Mouse (Mus musculus) adrenal gland, adult 8-10 months (tissue): ENCODE results near the gene Atp6v1g1. TPM values are rescaled to one million over a fixed set of nuclear protein-coding genes. Genes with fewer than 3 reads are reported as not detected.
A peak's percentile ranks its signal among the peaks of the same experiment; 100 is the strongest.

ENCODE experiments used
- DNase-seq: peaks from one replicate; pipeline ENCODE4 v3.0.0; 2022
- total RNA-seq, 4 experiments: library from RNA; stranded (reverse); gene quantifications; 2 replicates each; pipeline ENCODE4 v1.2.4; 2022

Atp6v1g1 gene
- total RNA-seq, 4 experiments from 2014 or later = 191 to 202 (median 194) TPM

- DNase-seq = no peak
Measured at GRCm38 (mm10) chr4:63547799-63548198, 3.2 kb downstream of the Atp6v1g1 start.

GRCm38 (mm10) chr4:63548491-63548890 is 3.9 kb downstream of the Atp6v1g1 start:
- no peak for DNase-seq

- DNase-seq = peak; percentile 55
Measured at GRCm38 (mm10) chr4:63550908-63551307, 6.3 kb downstream of the Atp6v1g1 start.

GRCm38 (mm10) chr4:63552865-63553264 is 8.3 kb downstream of the Atp6v1g1 start:
- no peak for DNase-seq

GRCm38 (mm10) chr4:63553789-63554576 is 9.4 kb downstream of the Atp6v1g1 start:
- no peak for DNase-seq

- DNase-seq = no peak
Measured at GRCm38 (mm10) chr4:63554616-63555015, 10.0 kb downstream of the Atp6v1g1 start.

GRCm38 (mm10) chr4:63555111-63555510 is 10.5 kb downstream of the Atp6v1g1 start:
- DNase-seq = no peak

- DNase-seq = no peak
Measured at GRCm38 (mm10) chr4:63556665-63557064, 12.1 kb downstream of the Atp6v1g1 start.

- no peak for DNase-seq
Measured at GRCm38 (mm10) chr4:63557124-63558059, 12.8 kb downstream of the Atp6v1g1 start.

GRCm38 (mm10) chr4:63558407-63559081 is 14.0 kb downstream of the Atp6v1g1 start, which contains the start of gene Tmem268:
TSS of gene Tmem268 (plus strand) at chr4:63558781.
- DNase-seq = peak; percentile 68

- DNase-seq = no peak
Measured at GRCm38 (mm10) chr4:63559127-63559697, 14.6 kb downstream of the Atp6v1g1 start.

GRCm38 (mm10) chr4:63560079-63560478 is 15.5 kb downstream of the Atp6v1g1 start:
- peak; percentile 28 for DNase-seq

GRCm38 (mm10) chr4:63561861-63562675 is 17.5 kb downstream of the Atp6v1g1 start:
- no peak for DNase-seq

GRCm38 (mm10) chr4:63562742-63563141 is 18.2 kb downstream of the Atp6v1g1 start:
- DNase-seq = no peak

GRCm38 (mm10) chr4:63567712-63568390 is 23.3 kb downstream of the Atp6v1g1 start:
- DNase-seq = no peak

- no peak for DNase-seq
Measured at GRCm38 (mm10) chr4:63569322-63569721, 24.8 kb downstream of the Atp6v1g1 start.

GRCm38 (mm10) chr4:63570208-63570781 is 25.7 kb downstream of the Atp6v1g1 start:
- DNase-seq = no peak

GRCm38 (mm10) chr4:63572621-63573020 is 28.0 kb downstream of the Atp6v1g1 start:
- DNase-seq = no peak

GRCm38 (mm10) chr4:63579649-63580048 is 35.1 kb downstream of the Atp6v1g1 start:
- DNase-seq = no peak

- DNase-seq = no peak
Measured at GRCm38 (mm10) chr4:63580078-63580477, 35.5 kb downstream of the Atp6v1g1 start.
